Mouse (Mus musculus): ENCODE data around the gene Pde1b.
A peak's percentile ranks its signal among the peaks of the same experiment; 100 is the strongest.

Gene Pde1b

DNA sequence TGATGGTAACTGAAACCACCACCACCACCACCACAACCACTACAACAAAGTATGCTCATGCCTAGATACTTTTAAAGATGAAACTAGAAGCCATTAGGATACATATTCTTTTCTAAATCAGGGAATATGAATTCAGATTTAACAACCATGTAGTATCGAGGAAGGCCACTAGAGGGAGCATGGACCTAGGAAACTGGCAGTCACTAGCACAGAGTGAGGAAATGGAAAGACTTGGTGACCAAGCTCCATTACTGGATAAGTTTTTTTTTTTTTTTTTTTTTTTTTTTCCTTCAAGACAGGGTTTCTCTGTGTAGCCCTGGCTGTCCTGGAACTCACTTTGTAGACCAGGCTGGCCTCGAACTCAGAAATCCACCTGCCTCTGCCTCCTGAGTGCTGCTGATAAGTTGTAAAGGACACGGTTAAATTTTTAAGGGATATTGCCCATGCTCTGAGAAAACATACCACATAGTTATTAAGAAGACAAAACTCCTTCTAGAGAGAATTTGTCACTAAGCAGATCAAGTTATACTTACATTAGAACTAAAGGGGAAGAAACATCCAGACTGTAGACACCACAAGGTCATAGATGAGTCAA, 49.4 kb downstream of the Pde1b start:
- DNase-seq = peak; percentile 77

GRCm38 (mm10) chr15:103564981-103565380, 62.1 kb downstream of the Pde1b start, which contains the start of gene Glycam1:
Gene Glycam1 (minus strand): TSS chr15:103565081.
- DNase-seq = no peak
